Mouse (Mus musculus) ES-E14 (cell line): ENCODE measurements at regions not wholly inside any gene's neighbourhood (a gene's known extent, or its start where the extent isn't known, plus 50 kb on each side); places are given as distances from the start of the nearest gene placed in this dataset.
A peak's percentile ranks its signal among the peaks of the same experiment; 100 is the strongest.

Experiments used
- DNase-seq: peaks from one replicate; pipeline ENCODE4 v3.0.0-alpha.2; 2013; ENCODE audit warnings: low read depth, low spot score
- H3K27ac ChIP-seq: 2 replicates; pipeline ENCODE4 v1.5.1; 2012; ENCODE audit warnings: low read depth, mild to moderate bottlenecking, low read length, moderate library complexity, mixed read lengths; ENCODE audit not compliant: poor library complexity, insufficient read depth, severe bottlenecking
- H3K36me3 ChIP-seq: 2 replicates; pipeline ENCODE4 v1.6.1; 2012; ENCODE audit warnings: mild to moderate bottlenecking, low read length, moderate library complexity, mixed read lengths; ENCODE audit not compliant: control insufficient read depth, poor library complexity, insufficient read depth, severe bottlenecking
- H3K4me1 ChIP-seq, 2 experiments: fragments of 150-350 bp in 1 of 2; sonication (generic) in 1 of 2; 2 replicates each; pipeline ENCODE4 v1.6.1; 2012; ENCODE audit warnings: low read length in 2 of 2, mild to moderate bottlenecking in 1 of 2, mixed read lengths in 1 of 2; ENCODE audit not compliant: control insufficient read depth in 2 of 2, insufficient read depth in 2 of 2, poor library complexity in 1 of 2
- H3K4me3 ChIP-seq, 2 experiments: fragments of 150-350 bp in 1 of 2; sonication (generic) in 1 of 2; 2 replicates each; pipeline ENCODE4 v1.5.1; 2012; ENCODE audit warnings: low read length in 2 of 2, low read depth in 1 of 2, mild to moderate bottlenecking in 1 of 2, mixed read lengths in 1 of 2; ENCODE audit not compliant: insufficient read depth in 1 of 2, poor library complexity in 1 of 2, severe bottlenecking in 1 of 2
- H3K9ac ChIP-seq: 2 replicates; pipeline ENCODE4 v1.6.1; 2012; ENCODE audit warnings: low read depth, mild to moderate bottlenecking, low read length, mixed read lengths; ENCODE audit not compliant: poor library complexity, insufficient read depth, severe bottlenecking
- H3K9me3 ChIP-seq: fragments of 150-350 bp; sonication (generic); 2 replicates; pipeline ENCODE4 v1.6.1; 2012; ENCODE audit warnings: low read depth, mild to moderate bottlenecking, low read length; ENCODE audit not compliant: control insufficient read depth, insufficient read depth
- CHD2 ChIP-seq: IDR thresholded peaks from 2 replicates; pipeline ENCODE4 v1.6.1; 2014; ENCODE audit warnings: mild to moderate bottlenecking, low read depth, low read length, inconsistent platforms
- HCFC1 ChIP-seq: IDR thresholded peaks from 2 replicates; pipeline ENCODE4 v1.6.1; 2012; ENCODE audit warnings: low read length, inconsistent platforms, borderline replicate concordance; ENCODE audit not compliant: insufficient read depth
- MAFK ChIP-seq: IDR thresholded peaks from 2 replicates; pipeline ENCODE4 v1.6.1; 2014; ENCODE audit warnings: mild to moderate bottlenecking, low read depth, low read length, inconsistent platforms; ENCODE audit not compliant: insufficient read depth
- ZC3H11A ChIP-seq: IDR thresholded peaks from 2 replicates; pipeline ENCODE4 v1.6.1; 2012; ENCODE audit warnings: low read depth, mild to moderate bottlenecking, inconsistent platforms, low read length, borderline replicate concordance
- ZNF384 ChIP-seq: IDR thresholded peaks from 2 replicates; pipeline ENCODE4 v1.6.1; 2012; ENCODE audit warnings: low read depth, low read length, inconsistent platforms
- in situ Hi-C, 2 experiments: fragments of 600-800 bp; cut with MboI; formaldehyde crosslinking; loops; one replicate each; pipeline ENCODE4 v1.15.1; 2025; ENCODE audit warnings: low sequenced_read_pairs in 2 of 2, inconsistent platforms in 1 of 2; ENCODE audit not compliant: unreplicated experiment in 2 of 2

DNA sequence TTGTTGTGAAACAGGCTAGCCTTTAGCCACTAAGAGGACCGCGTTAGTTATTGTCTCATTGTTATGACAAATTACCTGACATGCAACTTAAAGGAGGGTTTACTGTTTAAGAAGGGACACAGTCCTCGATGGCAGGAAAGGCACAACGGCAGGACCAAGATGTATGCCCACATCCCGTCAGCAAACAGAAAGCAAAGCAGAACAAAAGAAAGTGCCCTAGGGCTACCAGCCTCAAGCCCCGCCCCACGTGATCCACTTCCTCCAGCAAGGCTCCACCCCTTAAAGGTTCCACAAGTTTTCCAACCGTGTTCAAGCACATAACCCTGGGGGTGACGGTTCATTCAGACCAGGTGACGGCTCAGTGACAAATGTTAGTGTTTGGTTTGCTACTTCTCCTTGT, 72.2 kb upstream of the Ccdc39 start:
- H3K4me3 ChIP-seq, result peak overlapping the region in 1 of 2 experiments; percentile 41; a peak in 1 of 4 replicates
- no peaks in the 10 kb centered on the region for H3K36me3 ChIP-seq
- in situ Hi-C loops, result no loop called here
- H3K9ac ChIP-seq, result no peak overlapping the region
- no peak for TF ChIP-seq CHD2
- no peak for TF ChIP-seq ZNF384
- no peak for TF ChIP-seq HCFC1
- TF ChIP-seq MAFK, result no peak
- TF ChIP-seq ZC3H11A, result no peak
- DNase-seq, result peak; percentile 42
- H3K4me1 ChIP-seq, result no peaks in the 10 kb centered on the region
- no peaks in the 10 kb centered on the region for H3K9me3 ChIP-seq
- H3K27ac ChIP-seq, result no peak overlapping the region

GRCm38 (mm10) chr3:33916818-33917217, 72.7 kb upstream of the Ccdc39 start:
- H3K4me3 ChIP-seq, result no peak overlapping the region
- no peak for DNase-seq
- no peaks in the 10 kb centered on the region for H3K4me1 ChIP-seq
- no peaks in the 10 kb centered on the region for H3K9me3 ChIP-seq
- TF ChIP-seq HCFC1 (no peak), ZC3H11A (no peak), MAFK (no peak), CHD2 (no peak), ZNF384 (no peak)
- H3K27ac ChIP-seq, result no peak overlapping the region
- in situ Hi-C loops, result no loop called here
- H3K36me3 ChIP-seq, result no peaks in the 10 kb centered on the region
- H3K9ac ChIP-seq, result no peak overlapping the region

GRCm38 (mm10) chr3:33918785-33919184, 74.7 kb upstream of the Ccdc39 start:
- in situ Hi-C loops, result no loop called here
- H3K9ac ChIP-seq, result no peak overlapping the region
- no peaks in the 10 kb centered on the region for H3K4me1 ChIP-seq
- H3K4me3 ChIP-seq, result no peak overlapping the region
- no peaks in the 10 kb centered on the region for H3K9me3 ChIP-seq
- no peaks in the 10 kb centered on the region for H3K36me3 ChIP-seq
- peak; percentile 73 for DNase-seq
- no peak overlapping the region for H3K27ac ChIP-seq
- TF ChIP-seq MAFK (no peak), ZC3H11A (peak; percentile 50; the same call in 1 of the 2 replicates)

DNA sequence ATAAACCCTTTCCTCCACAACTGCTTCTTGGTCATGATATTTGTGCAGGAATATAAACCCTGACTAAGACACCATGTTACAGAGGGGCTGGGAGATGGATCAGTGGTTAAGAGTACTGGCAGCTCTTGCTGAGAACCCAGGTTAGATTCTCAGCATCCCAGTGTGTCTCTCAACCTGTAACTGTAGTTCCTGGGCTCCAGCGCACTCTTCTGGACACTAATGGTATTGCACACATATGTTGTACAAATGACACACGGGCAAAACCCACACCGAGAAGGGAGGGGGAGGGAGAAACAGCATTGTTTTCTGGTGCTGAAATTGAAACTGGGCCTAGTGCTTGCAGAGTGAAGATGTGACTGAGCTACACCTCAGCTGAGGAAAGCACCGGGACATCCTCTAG, 81.0 kb upstream of the Ccdc39 start:
- H3K4me1 ChIP-seq, result no peaks in the 10 kb centered on the region
- DNase-seq, result peak; percentile 49
- no peaks in the 10 kb centered on the region for H3K36me3 ChIP-seq
- no peak overlapping the region for H3K9ac ChIP-seq
- no peaks in the 10 kb centered on the region for H3K9me3 ChIP-seq
- in situ Hi-C loops, result loop anchor here in 1 of 2 experiments (10.0 kb wide), 1 partner anchor 100 kb away; no protein-coding TSS in a partner anchor
- TF ChIP-seq CHD2 (no peak), ZC3H11A (peak; percentile 12; the same call in 1 of the 2 replicates)
- no peak overlapping the region for H3K27ac ChIP-seq
- H3K4me3 ChIP-seq, result no peak overlapping the region

- TF ChIP-seq ZC3H11A (no peak), HCFC1 (no peak), MAFK (no peak), ZNF384 (no peak), CHD2 (no peak)
- H3K4me3 ChIP-seq, result peak overlapping the region in 1 of 2 experiments; percentile 35; a peak in 1 of 4 replicates
Measured at GRCm38 (mm10) chr3:33955064-33955463, 64.7 kb upstream of the Fxr1 start.

More at GRCm38 (mm10) chr3:33955064-33955463, 64.7 kb upstream of the Fxr1 start:
- H3K27ac ChIP-seq, result no peak overlapping the region
- no peak overlapping the region for H3K9ac ChIP-seq
- H3K4me1 ChIP-seq, result peaks cover 0 to 7% of the 10 kb centered on the region in 2 experiments; a peak in 1 of 4 replicates
- no peaks in the 10 kb centered on the region for H3K9me3 ChIP-seq
- in situ Hi-C loops, result no loop called here
- peak; percentile 33 for DNase-seq
- H3K36me3 ChIP-seq, result no peaks in the 10 kb centered on the region
